Mouse (Mus musculus) embryonic fibroblast, embryonic 13.5 days (primary cell): ENCODE results near the gene Dlg2. TPM values are rescaled to one million over a fixed set of nuclear protein-coding genes. Genes with fewer than 3 reads are reported as not detected.

Experiments
- H3K27ac ChIP-seq: 2 replicates; pipeline ENCODE4 v1.5.1; 2012; ENCODE audit warnings: low read length, control low read depth, inconsistent platforms; ENCODE audit not compliant: insufficient read depth
- H3K4me1 ChIP-seq: 2 replicates; pipeline ENCODE4 v1.6.1; 2011; ENCODE audit warnings: low read length; ENCODE audit not compliant: control insufficient read depth, insufficient read depth
- H3K4me3 ChIP-seq: 2 replicates; pipeline ENCODE4 v1.5.1; 2011; ENCODE audit warnings: mild to moderate bottlenecking, control low read depth, low read length; ENCODE audit not compliant: insufficient read depth
- CTCF ChIP-seq: IDR thresholded peaks from 2 replicates; pipeline ENCODE4 v1.5.1; 2011; ENCODE audit warnings: mild to moderate bottlenecking, control low read depth, low read length, moderate library complexity, borderline replicate concordance; ENCODE audit not compliant: insufficient read depth
- POLR2A ChIP-seq: IDR thresholded peaks from 2 replicates; pipeline ENCODE4 v1.6.1; 2011; ENCODE audit warnings: low read depth, mild to moderate bottlenecking, control low read depth, low read length, moderate library complexity
- polyA plus RNA-seq: library from polyadenylated mRNA; stranded (reverse); fragments of >200 nt; gene quantifications from 2 replicates; pipeline ENCODE4 v1.2.4, GENCODE M21; 2011; ENCODE audit warnings: low read depth; ENCODE audit not compliant: missing spikeins, insufficient read length

Gene Dlg2
- polyA plus RNA-seq, 1 experiment: 5.2 TPM

- H3K27ac ChIP-seq: peak overlapping the region; percentile 97
- no peak for TF ChIP-seq CTCF
- TF ChIP-seq POLR2A: peak; percentile 24
- H3K4me3 ChIP-seq: peak overlapping the region; percentile 94
- no peaks in the 10 kb centered on the region; the same call in 1 of the 2 replicates for H3K4me1 ChIP-seq
These were observed 20.2 kb upstream of the Dlg2 start for GRCm38 (mm10) chr7:90456149-90456844.

GRCm38 (mm10) chr7:90456845-90457468, 19.5 kb upstream of the Dlg2 start, which contains the start of gene Tmem126a:
Tmem126a (minus strand) TSS chr7:90457229.
- Histone ChIP-seq H3K4me1 (no peaks in the 10 kb centered on the region; the same call in 1 of the 2 replicates), H3K27ac (peak within 1 kb of the TSS; percentile 97), H3K4me3 (peak within 1 kb of the TSS; percentile 94)
- TF ChIP-seq POLR2A: peak; percentile 96
- peak; percentile 6; the same call in 1 of the 2 replicates for TF ChIP-seq CTCF

GRCm38 (mm10) chr7:90457517-90457916, 19.0 kb upstream of the Dlg2 start:
- Histone ChIP-seq H3K4me1 (no peaks in the 10 kb centered on the region; the same call in 1 of the 2 replicates), H3K27ac (peak overlapping the region; percentile 97), H3K4me3 (peak overlapping the region; percentile 94)
- TF ChIP-seq POLR2A (no peak), CTCF (no peak)

GRCm38 (mm10) chr7:90460330-90460729, 16.1 kb upstream of the Dlg2 start:
- TF ChIP-seq CTCF: no peak
- TF ChIP-seq POLR2A: no peak
- Histone ChIP-seq H3K27ac (no peak overlapping the region), H3K4me3 (no peak overlapping the region), H3K4me1 (no peaks in the 10 kb centered on the region; the same call in 1 of the 2 replicates)

GRCm38 (mm10) chr7:90460930-90461329, 15.5 kb upstream of the Dlg2 start:
- H3K4me3 ChIP-seq: no peak overlapping the region
- H3K27ac ChIP-seq: no peak overlapping the region
- TF ChIP-seq CTCF (no peak), POLR2A (no peak)
- no peaks in the 10 kb centered on the region; the same call in 1 of the 2 replicates for H3K4me1 ChIP-seq

- no peak overlapping the region for H3K27ac ChIP-seq
- H3K4me1 ChIP-seq: no peaks in the 10 kb centered on the region; the same call in 1 of the 2 replicates
- no peak overlapping the region for H3K4me3 ChIP-seq
- no peak for TF ChIP-seq CTCF
- no peak for TF ChIP-seq POLR2A
These were observed 15.0 kb upstream of the Dlg2 start for GRCm38 (mm10) chr7:90461441-90461840.

- H3K27ac ChIP-seq: no peak overlapping the region
- H3K4me3 ChIP-seq: no peak overlapping the region
- peaks cover 5% of the 10 kb centered on the region; the same call in 1 of the 2 replicates for H3K4me1 ChIP-seq
- no peak for TF ChIP-seq CTCF
These were observed 3.0 kb upstream of the Dlg2 start for GRCm38 (mm10) chr7:90473511-90473910.

GRCm38 (mm10) chr7:90475793-90476312, 619 bp upstream of the Dlg2 start, which contains the start of gene Tmem126b:
Tmem126b (minus strand) TSS chr7:90476001.
- H3K27ac ChIP-seq: no peak within 1 kb of the TSS
- H3K4me3 ChIP-seq: peak within 1 kb of the TSS; percentile 78
- peaks cover 5% of the 10 kb centered on the region; the same call in 1 of the 2 replicates for H3K4me1 ChIP-seq
- TF ChIP-seq CTCF (no peak), POLR2A (peak; percentile 91)

- no peak overlapping the region for H3K4me3 ChIP-seq
- H3K27ac ChIP-seq: no peak overlapping the region
- TF ChIP-seq CTCF (no peak), POLR2A (no peak)
- no peaks in the 10 kb centered on the region for H3K4me1 ChIP-seq
These were observed 6.1 kb downstream of the Dlg2 start for GRCm38 (mm10) chr7:90482607-90483006.

GRCm38 (mm10) chr7:90508124-90508523, 31.7 kb downstream of the Dlg2 start:
- TF ChIP-seq POLR2A (no peak), CTCF (no peak)
- H3K4me1 ChIP-seq: no peaks in the 10 kb centered on the region
- no peak overlapping the region for H3K4me3 ChIP-seq
- H3K27ac ChIP-seq: no peak overlapping the region
